Mouse (Mus musculus) midbrain, embryonic 11.5 days (tissue): ENCODE measurements around the gene Dnmt3l. TPM values are rescaled to one million over a fixed set of nuclear protein-coding genes. Genes with fewer than 3 reads are reported as not detected.
"Not testable (repeated sequence)": the region's sequence is repeated elsewhere in the genome, so short reads cannot be mapped to it uniquely, and the experiment has no call there.

Experiments used
- ATAC-seq: fragments of 200-750 bp; cut with Nextera tagmentation; 2 replicates; pipeline ENCODE4 v1.8.0; 2017; ENCODE audit warnings: moderate TSS enrichment, moderate library complexity; ENCODE audit not compliant: low FRiP score
- DNase-seq: peaks from one replicate; pipeline ENCODE4 v3.0.0; 2015; ENCODE audit warnings: low spot score; ENCODE audit errors: missing footprints
- H3K27ac ChIP-seq: fragments of 300-500 bp; sonication (generic); 2 replicates; pipeline ENCODE4 v1.5.1; 2014; ENCODE audit warnings: low read depth, low read length
- H3K27me3 ChIP-seq: fragments of 300-500 bp; sonication (generic); 2 replicates; pipeline ENCODE4 v1.6.1; 2014; ENCODE audit warnings: mild to moderate bottlenecking, low read length, moderate library complexity, mixed read lengths; ENCODE audit not compliant: control insufficient read depth, insufficient read depth
- H3K36me3 ChIP-seq: fragments of 300-500 bp; sonication (generic); 2 replicates; pipeline ENCODE4 v1.6.1; 2014; ENCODE audit warnings: mild to moderate bottlenecking, low read length, moderate library complexity, mixed read lengths; ENCODE audit not compliant: control insufficient read depth, insufficient read depth
- H3K4me1 ChIP-seq: fragments of 300-500 bp; sonication (generic); 2 replicates; pipeline ENCODE4 v1.6.1; 2014; ENCODE audit warnings: low read length; ENCODE audit not compliant: control insufficient read depth, insufficient read depth
- H3K4me2 ChIP-seq: fragments of 300-500 bp; sonication (generic); 2 replicates; pipeline ENCODE4 v1.6.1; 2014; ENCODE audit warnings: mild to moderate bottlenecking, moderate library complexity
- H3K4me3 ChIP-seq: fragments of 300-500 bp; sonication (generic); 2 replicates; pipeline ENCODE4 v1.5.1; 2014; ENCODE audit warnings: low read depth, low read length
- H3K9ac ChIP-seq: fragments of 300-500 bp; sonication (generic); 2 replicates; pipeline ENCODE4 v1.6.1; 2014; ENCODE audit warnings: low read length
- H3K9me3 ChIP-seq: fragments of 300-500 bp; sonication (generic); 2 replicates; pipeline ENCODE4 v1.6.1; 2016; ENCODE audit warnings: low read length; ENCODE audit not compliant: control insufficient read depth
- WGBS: fragments of 180-500 bp; shearing (Covaris S2); extraction: QIAGEN DNeasy Blood & Tissue Kit; methylation state at CpG from one replicate; pipeline ENCODE4 v1.1.7; 2014; 5-methylcytosine and 5-hydroxymethylcytosine counted together
- polyA plus RNA-seq: library from polyadenylated mRNA; unstranded; fragments of >200 nt; fragmentation: Nextera tagmentation; extraction: Ambion mirVana; gene quantifications from 2 replicates; pipeline ENCODE4 v1.2.1, GENCODE M21; 2014

The Dnmt3l gene
- polyA plus RNA-seq, 1 experiment from 2014 or later: not detected

- Histone ChIP-seq H3K27me3 (no peaks in the 10 kb centered on the region), H3K27ac (no peak overlapping the region), H3K4me1 (no peaks in the 10 kb centered on the region), H3K4me3 (no peak overlapping the region), H3K36me3 (no peaks in the 10 kb centered on the region), H3K9me3 (no peaks in the 10 kb centered on the region), H3K4me2 (no peak overlapping the region), H3K9ac (no peak overlapping the region)
- WGBS: 81% methylated on average over 6 of the region's 6 CpGs
- ATAC-seq: no peak
- no peak for DNase-seq
Observed at GRCm38 (mm10) chr10:78087101-78087511, 45.4 kb downstream of the Dnmt3l start.

GRCm38 (mm10) chr10:78090246-78090645 lies 48.5 kb downstream of the Dnmt3l start:
- Histone ChIP-seq H3K36me3 (no peaks in the 10 kb centered on the region), H3K27me3 (no peaks in the 10 kb centered on the region), H3K4me1 (no peaks in the 10 kb centered on the region), H3K4me2 (no peak overlapping the region), H3K9me3 (no peaks in the 10 kb centered on the region), H3K4me3 (no peak overlapping the region), H3K27ac (no peak overlapping the region), H3K9ac (no peak overlapping the region)
- no peak for DNase-seq
- 66% methylated on average over 6 of the region's 6 CpGs for WGBS
- no peak for ATAC-seq

- no peaks in the 10 kb centered on the region for H3K9me3 ChIP-seq
- WGBS: 86% methylated on average over 4 of the region's 4 CpGs
- H3K27ac ChIP-seq: no peak overlapping the region
- H3K36me3 ChIP-seq: no peaks in the 10 kb centered on the region
- H3K27me3 ChIP-seq: no peaks in the 10 kb centered on the region
- no peak overlapping the region for H3K4me2 ChIP-seq
- DNase-seq (no peak), ATAC-seq (no peak)
- no peaks in the 10 kb centered on the region for H3K4me1 ChIP-seq
- H3K9ac ChIP-seq: no peak overlapping the region
- H3K4me3 ChIP-seq: no peak overlapping the region
Observed at GRCm38 (mm10) chr10:78090706-78091491, 49.2 kb downstream of the Dnmt3l start.

DNA sequence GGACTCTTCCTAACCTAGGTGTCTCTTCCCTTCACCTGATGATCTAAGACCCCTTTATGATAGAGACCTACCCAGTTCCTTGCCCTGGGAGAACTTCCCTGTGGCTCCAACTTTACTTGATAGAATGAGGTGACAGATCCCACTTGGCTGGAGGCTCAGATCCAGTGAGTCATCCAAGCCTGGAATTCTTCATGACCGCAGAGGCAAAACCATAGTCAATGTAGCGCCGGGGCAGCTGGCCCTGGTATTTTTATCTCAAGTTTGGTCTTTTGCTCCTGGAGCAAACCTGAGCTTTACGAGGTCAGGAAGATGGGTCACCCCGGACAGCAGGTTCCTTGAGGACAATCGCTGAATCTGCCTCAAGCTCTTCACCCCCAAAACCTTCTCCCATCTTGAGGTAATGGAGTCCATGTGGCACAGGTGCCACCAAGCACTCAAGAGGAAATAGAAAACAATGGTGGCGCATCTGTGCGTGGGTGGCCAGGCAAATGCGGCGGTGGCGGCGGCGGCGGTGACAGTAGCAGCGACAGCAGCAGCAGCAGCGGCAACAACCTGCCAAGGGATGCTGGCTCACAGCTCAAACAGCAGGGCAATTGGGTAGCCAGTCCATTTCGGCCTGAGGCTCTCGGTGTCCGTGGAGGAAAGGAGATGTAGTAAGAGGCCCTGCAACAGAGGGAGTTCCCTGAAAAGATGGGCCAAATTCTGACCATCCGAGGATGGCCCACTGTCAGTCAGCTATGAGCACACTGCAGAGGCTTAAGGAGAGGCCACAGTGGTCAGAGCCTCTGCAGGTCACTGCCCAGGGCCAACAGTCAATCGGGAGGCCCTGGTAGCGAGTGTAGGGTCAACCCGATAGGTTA lies 50.3 kb downstream of the Dnmt3l start:
- Histone ChIP-seq H3K9me3 (no peaks in the 10 kb centered on the region; the same call in 1 of the 2 replicates), H3K36me3 (no peaks in the 10 kb centered on the region), H3K4me1 (no peaks in the 10 kb centered on the region), H3K4me2 (no peak overlapping the region), H3K27ac (no peak overlapping the region), H3K27me3 (no peaks in the 10 kb centered on the region), H3K9ac (no peak overlapping the region), H3K4me3 (no peak overlapping the region)
- WGBS: 85% methylated on average over 23 of the region's 23 CpGs
- ATAC-seq (no peak), DNase-seq (no peak)

- DNase-seq (no peak), ATAC-seq (no peak)
- no peak overlapping the region for H3K27ac ChIP-seq
- 89% methylated on average over 13 of the region's 13 CpGs for WGBS
- no peak overlapping the region for H3K9ac ChIP-seq
- no peaks in the 10 kb centered on the region for H3K4me1 ChIP-seq
- H3K9me3 ChIP-seq: no peaks in the 10 kb centered on the region; the same call in 1 of the 2 replicates
- H3K4me2 ChIP-seq: no peak overlapping the region
- H3K4me3 ChIP-seq: no peak overlapping the region
- H3K27me3 ChIP-seq: no peaks in the 10 kb centered on the region
- no peaks in the 10 kb centered on the region for H3K36me3 ChIP-seq
Observed at GRCm38 (mm10) chr10:78092725-78093029, 50.9 kb downstream of the Dnmt3l start.

GRCm38 (mm10) chr10:78095221-78095620 lies 53.5 kb downstream of the Dnmt3l start:
- no peak overlapping the region for H3K27ac ChIP-seq
- H3K36me3 ChIP-seq: no peaks in the 10 kb centered on the region
- DNase-seq (no peak), ATAC-seq (no peak)
- H3K4me2 ChIP-seq: no peak overlapping the region
- no peaks in the 10 kb centered on the region; the same call in 1 of the 2 replicates for H3K9me3 ChIP-seq
- H3K4me1 ChIP-seq: no peaks in the 10 kb centered on the region
- H3K27me3 ChIP-seq: no peaks in the 10 kb centered on the region
- no peak overlapping the region for H3K9ac ChIP-seq
- no peak overlapping the region for H3K4me3 ChIP-seq

- Histone ChIP-seq H3K4me2 (no peak overlapping the region), H3K27me3 (no peaks in the 10 kb centered on the region), H3K4me3 (no peak overlapping the region), H3K4me1 (0 out of 2 replicates have a peak, but pooled peaks cover under 1% of the 10 kb centered on the region), H3K9me3 (no peaks in the 10 kb centered on the region; the same call in 1 of the 2 replicates), H3K36me3 (no peaks in the 10 kb centered on the region), H3K9ac (no peak overlapping the region), H3K27ac (no peak overlapping the region)
- 88% methylated on average over 5 of the region's 5 CpGs for WGBS
- no peak for DNase-seq
- no peak for ATAC-seq
Observed at GRCm38 (mm10) chr10:78095954-78096931, 54.5 kb downstream of the Dnmt3l start.

DNA sequence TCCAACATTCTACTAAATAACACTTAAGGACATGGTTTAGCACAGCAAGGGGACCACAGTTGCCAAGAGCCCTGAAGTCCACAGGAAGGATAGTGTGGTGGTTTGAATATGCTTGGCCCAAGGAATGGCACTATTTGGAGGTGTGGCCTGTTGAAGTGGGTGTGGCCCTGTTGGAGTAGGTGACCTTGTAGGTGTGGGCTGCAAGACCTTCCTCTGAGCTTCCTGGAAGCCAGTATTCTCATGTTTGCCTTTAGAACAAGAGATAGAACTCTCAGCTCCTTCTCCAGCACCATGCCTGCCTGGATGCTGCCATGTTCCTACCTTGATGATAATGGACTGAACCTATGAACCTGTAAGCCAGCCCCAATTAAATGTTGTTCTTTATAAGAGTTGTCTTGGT lies 58.1 kb downstream of the Dnmt3l start:
- not testable (repeated sequence) for H3K27ac ChIP-seq, H3K4me3 ChIP-seq, DNase-seq, ATAC-seq, H3K4me2 ChIP-seq, H3K9me3 ChIP-seq, H3K4me1 ChIP-seq, H3K36me3 ChIP-seq, H3K9ac ChIP-seq, H3K27me3 ChIP-seq
